Mouse (Mus musculus) MEL-GATA-1-ER (cell line): ENCODE measurements around the gene Eif3f.

Source experiments
- DNase-seq: peaks from one replicate; pipeline ENCODE4 v3.0.0-alpha.2; 2012; ENCODE audit warnings: low read depth; ENCODE audit errors: extremely low read depth

Gene Eif3f

GRCm38 (mm10) chr7:108933794-108934731 is at the start of gene Eif3f:
Eif3f (plus strand) TSS chr7:108934417.
- DNase-seq: peak; percentile 99

GRCm38 (mm10) chr7:108884906-108885305 is 49.3 kb upstream of the Eif3f start, which contains the start of gene Olfr518:
Olfr518 (minus strand) TSS chr7:108885006.
- no peak for DNase-seq

- no peak for DNase-seq
Observed at GRCm38 (mm10) chr7:108894320-108894719, 39.9 kb upstream of the Eif3f start, which contains the start of gene Olfr519. Olfr519 (minus strand) TSS chr7:108894420.

GRCm38 (mm10) chr7:108903969-108904368 is 30.2 kb upstream of the Eif3f start:
- DNase-seq: no peak

- peak; percentile 43 for DNase-seq
Observed at GRCm38 (mm10) chr7:108927043-108927442, 7.2 kb upstream of the Eif3f start.

GRCm38 (mm10) chr7:108928280-108929188 is 5.7 kb upstream of the Eif3f start:
- no peak for DNase-seq

- DNase-seq: peak; percentile 74
Observed at GRCm38 (mm10) chr7:108929726-108930393, 4.4 kb upstream of the Eif3f start, which contains the start of gene Nlrp10. Nlrp10 (minus strand) TSS chr7:108930178.

- DNase-seq: no peak
Observed at GRCm38 (mm10) chr7:108934836-108935235, 619 bp downstream of the Eif3f start.

GRCm38 (mm10) chr7:108935411-108935810 is 1.2 kb downstream of the Eif3f start:
- DNase-seq: no peak

GRCm38 (mm10) chr7:108936591-108936990 is 2.4 kb downstream of the Eif3f start:
- DNase-seq: no peak

GRCm38 (mm10) chr7:108941466-108941865 is 7.2 kb downstream of the Eif3f start:
- no peak for DNase-seq

GRCm38 (mm10) chr7:108944002-108944401 is 9.8 kb downstream of the Eif3f start:
- DNase-seq: peak; percentile 51

GRCm38 (mm10) chr7:108948611-108949010 is 14.4 kb downstream of the Eif3f start:
- DNase-seq: no peak

GRCm38 (mm10) chr7:108949301-108949700 is 15.1 kb downstream of the Eif3f start:
- DNase-seq: no peak

- DNase-seq: no peak
Observed at GRCm38 (mm10) chr7:108950312-108950761, 16.1 kb downstream of the Eif3f start, which contains the start of gene Tub. Tub (plus strand) TSS chr7:108950338.

GRCm38 (mm10) chr7:108950762-108951331 is 16.6 kb downstream of the Eif3f start:
- DNase-seq: no peak

GRCm38 (mm10) chr7:108952801-108953200 is 18.6 kb downstream of the Eif3f start:
- DNase-seq: no peak

- peak; percentile 52 for DNase-seq
Observed at GRCm38 (mm10) chr7:108954185-108954584, 20.0 kb downstream of the Eif3f start.

GRCm38 (mm10) chr7:108957734-108958133 is 23.5 kb downstream of the Eif3f start:
- no peak for DNase-seq

- DNase-seq: no peak
Observed at GRCm38 (mm10) chr7:108965968-108966367, 31.8 kb downstream of the Eif3f start.
